20 mouse cellular contexts compared by ENCODE assay signal in genomic region chr5:143410841-143411395, GRCm38 (mm10). TPM values are rescaled to one million over a fixed set of nuclear protein-coding genes. Genes with fewer than 3 reads are reported as not detected.
DNase-seq lines count a peak whose midpoint lies in the region; TF ChIP-seq lines count a peak whose summit lies in the region.
"Had no signal": no experiment of that assay in that cellular context is flagged by ENCODE, and none has a peak within 500 bp of the region (broad histone marks: within the 10 kb centered on the region; RNA-seq: fewer than 3 reads in every experiment).

No protein-coding gene starts in this region.

- intact Hi-C loops in gastrocnemius, adult 2 months (cut with DNase I): no loop called here
- intact Hi-C loops in gastrocnemius, postnatal 14 days (cut with DNase I; ENCODE audit: low total_unique reads): no loop called here
- intact Hi-C loops in left cerebral cortex, postnatal 14 days (cut with DNase I): no loop called here

- TF ChIP-seq CTCF in gastrocnemius, adult 2 months (IDR thresholded peaks at IDR 0.05): no peak

- DNase-seq in gastrocnemius, adult 2 months: no peak
- DNase-seq in gastrocnemius, postnatal 14 days: no peak
- DNase-seq in left cerebral cortex, postnatal 14 days (ENCODE audit: low spot score in 2 of 2): peak; percentile 15 to 67
- no peak for DNase-seq in left cerebral cortex, adult 11 months (ENCODE audit: low spot score)
- peak; percentile 52 for DNase-seq in right cerebral cortex, adult 18-20 months
- DNase-seq in right cerebral cortex, postnatal 4 days: no peak
- peak; percentile 46 for DNase-seq in lung, postnatal 36 days
- no peak for DNase-seq in ovary, adult 18-20 months (ENCODE audit: low spot score)
- DNase-seq: adrenal gland, postnatal 25 days; embryo, embryonic 11 days; gastrocnemius, postnatal 10 days; heart, adult 18-20 months; lung, embryonic 14.5 days had no signal

- H3K4me3 ChIP-seq in gastrocnemius, adult 2 months: no peak overlapping the region
- H3K4me3 ChIP-seq: forebrain, embryonic 15.5 days; heart, embryonic 13.5 days; kidney, embryonic 15.5 days; limb, embryonic 15.5 days; megakaryocyte, embryonic 14.5 days had no signal

- peak overlapping the region; percentile 64 for H3K27ac ChIP-seq in gastrocnemius, adult 2 months
- H3K27ac ChIP-seq: forebrain, embryonic 15.5 days; heart, embryonic 13.5 days; kidney, embryonic 15.5 days; limb, embryonic 15.5 days; stomach, postnatal 0 days had no signal

RNA-seq across cellular contexts. Expression of gene Kdelr2, which starts 7.3 kb away (rescaled TPM):
- total RNA-seq in gastrocnemius, adult 2 months (2021): 10 to 100 TPM; 33.1 to 37.6 TPM
- total RNA-seq in gastrocnemius, postnatal 14 days (2021): 10 to 100 TPM; 51.1 to 70.2 TPM
- 10 to 100 TPM; 41.3 to 43.4 TPM for total RNA-seq in left cerebral cortex, postnatal 14 days (2021)

RNA-seq across cellular contexts. Expression of gene Daglb, which starts 53.5 kb away (rescaled TPM):
- 1 to 10 TPM; 8.0 to 10.0 TPM for total RNA-seq in gastrocnemius, adult 2 months (2021)
- total RNA-seq in gastrocnemius, postnatal 14 days (2021): 1 to 10 TPM; 3.7 to 5.3 TPM
- 10 to 100 TPM; 24.8 to 25.7 TPM for total RNA-seq in left cerebral cortex, postnatal 14 days (2021)

RNA-seq across cellular contexts. Expression of gene Grid2ip, which starts 53.8 kb away (rescaled TPM):
- not detected for total RNA-seq in gastrocnemius, adult 2 months (2021)
- not detected for total RNA-seq in gastrocnemius, postnatal 14 days (2021)
- 1 to 10 TPM; 1.4 to 1.9 TPM for total RNA-seq in left cerebral cortex, postnatal 14 days (2021)
- total RNA-seq: heart, adult 18-20 months; heart, postnatal 25 days had no signal

Comparison
In these comparisons a context has a peak if more than half of its experiments do, and no peak if none do; other contexts are left out.
1. DNase-seq: peak in left cerebral cortex, postnatal 14 days (2 of 2), right cerebral cortex, adult 18-20 months (single experiment) and lung, postnatal 36 days (single experiment); none in gastrocnemius, adult 2 months (single experiment), gastrocnemius, postnatal 14 days (single experiment), left cerebral cortex, adult 11 months (single experiment), right cerebral cortex, postnatal 4 days (single experiment) and ovary, adult 18-20 months (single experiment).